Mouse (Mus musculus): ENCODE results near the gene Olfr1189. TPM values are rescaled to one million over a fixed set of nuclear protein-coding genes. Genes with fewer than 3 reads are reported as not detected.
"Not testable (repeated sequence)": the region's sequence is repeated elsewhere in the genome, so short reads cannot be mapped to it uniquely, and the experiment has no call there.

Gene Olfr1189
- not detected in 2 replicates for polyA plus RNA-seq (2016; fragmentation: Nextera tagmentation; extraction: Ambion mirVana)

DNA sequence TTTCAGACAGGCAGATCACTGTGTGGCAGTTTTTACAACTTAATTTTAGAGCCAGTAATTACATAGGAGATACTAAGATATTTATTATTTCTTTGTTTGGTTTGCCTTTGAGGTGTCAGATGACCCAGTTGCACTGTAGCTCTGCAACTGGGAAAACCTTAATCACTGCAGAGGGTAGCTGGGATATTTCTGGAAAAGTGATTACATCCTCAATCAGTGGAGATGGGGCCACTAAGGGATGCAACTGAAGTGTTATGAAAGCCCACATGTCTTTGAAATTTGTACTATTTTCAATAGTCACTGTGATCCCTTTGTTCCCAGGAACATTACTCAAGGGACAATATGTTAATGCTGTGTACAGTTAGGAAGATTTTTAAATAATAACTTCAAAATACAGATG is at the start of gene Olfr1189:
Olfr1189 (plus strand) TSS at position 301 of the 400 bp plus-strand sequence.
- no peaks in the 10 kb centered on the region for H3K9me3 ChIP-seq
- H3K27me3 ChIP-seq (ENCODE audit: poor library complexity, severe bottlenecking) = no peaks in the 10 kb centered on the region
- no peak within 1 kb of the TSS for H3K27ac ChIP-seq
- no peaks in the 10 kb centered on the region for H3K4me1 ChIP-seq
- no peak for DNase-seq (ENCODE audit: extremely low spot score, low spot score)
- H3K36me3 ChIP-seq (replicated peaks) = no peaks in the 10 kb centered on the region
- no peak within 1 kb of the TSS for H3K4me3 ChIP-seq

- WGBS = 86% methylated on average over 2 of the region's 2 CpGs
- H3K27ac ChIP-seq = no peak within 1 kb of the TSS
- H3K36me3 ChIP-seq (replicated peaks) = no peaks in the 10 kb centered on the region
- DNase-seq (ENCODE audit: extremely low spot score, low spot score) = no peak
- H3K27me3 ChIP-seq (ENCODE audit: poor library complexity, severe bottlenecking) = no peaks in the 10 kb centered on the region
- H3K9me3 ChIP-seq = no peaks in the 10 kb centered on the region
- no peaks in the 10 kb centered on the region for H3K4me1 ChIP-seq
- no peak within 1 kb of the TSS for H3K4me3 ChIP-seq
Measured at GRCm38 (mm10) chr2:88556635-88557034, 29.6 kb upstream of the Olfr1189 start, which contains the start of gene Olfr1188. Olfr1188 (plus strand) TSS chr2:88556935.

- not testable (repeated sequence) for H3K36me3 ChIP-seq (replicated peaks); DNase-seq (ENCODE audit: extremely low spot score, low spot score); H3K27me3 ChIP-seq (ENCODE audit: poor library complexity, severe bottlenecking); H3K4me1 ChIP-seq; H3K27ac ChIP-seq; H3K4me3 ChIP-seq; H3K9me3 ChIP-seq
- WGBS = 92% methylated on average over 12 of the region's 12 CpGs
Measured at GRCm38 (mm10) chr2:88572696-88573095, 13.6 kb upstream of the Olfr1189 start.

GRCm38 (mm10) chr2:88640242-88640641 is 54.0 kb downstream of the Olfr1189 start, which contains the start of gene Olfr1191-ps1:
Olfr1191-ps1 (plus strand) TSS chr2:88640542.
- not testable (repeated sequence) for H3K4me3 ChIP-seq; H3K27me3 ChIP-seq (ENCODE audit: poor library complexity, severe bottlenecking); DNase-seq (ENCODE audit: extremely low spot score, low spot score); H3K36me3 ChIP-seq (replicated peaks); H3K4me1 ChIP-seq; H3K9me3 ChIP-seq; H3K27ac ChIP-seq
- WGBS = 91% methylated on average over 1 of the region's 1 CpGs

Other genes starting within 250 kb of the Olfr1189 start
- not detected in 2 replicates for gene Olfr1176, start 249.7 kb upstream of the Olfr1189 start, polyA plus RNA-seq (2016; fragmentation: Nextera tagmentation; extraction: Ambion mirVana)
- gene Olfr1177-ps, start 240.0 kb upstream of the Olfr1189 start, polyA plus RNA-seq (2016; fragmentation: Nextera tagmentation; extraction: Ambion mirVana) = not detected in 2 replicates
- not detected in 2 replicates for gene Olfr1178, start 199.4 kb upstream of the Olfr1189 start, polyA plus RNA-seq (2016; fragmentation: Nextera tagmentation; extraction: Ambion mirVana)
- not detected in 2 replicates for gene Olfr1179, start 180.0 kb upstream of the Olfr1189 start, polyA plus RNA-seq (2016; fragmentation: Nextera tagmentation; extraction: Ambion mirVana)
- not detected in 2 replicates for gene Olfr1180, start 167.3 kb upstream of the Olfr1189 start, polyA plus RNA-seq (2016; fragmentation: Nextera tagmentation; extraction: Ambion mirVana)
- not detected in 2 replicates for gene Olfr1181, start 160.3 kb upstream of the Olfr1189 start, polyA plus RNA-seq (2016; fragmentation: Nextera tagmentation; extraction: Ambion mirVana)
- not detected in 2 replicates for gene Gm13757, start 137.3 kb upstream of the Olfr1189 start, polyA plus RNA-seq (2016; fragmentation: Nextera tagmentation; extraction: Ambion mirVana)
- gene Olfr1183, start 131.6 kb upstream of the Olfr1189 start, polyA plus RNA-seq (2016; fragmentation: Nextera tagmentation; extraction: Ambion mirVana) = not detected in 2 replicates
- not detected in 2 replicates for gene Olfr1184, start 102.9 kb upstream of the Olfr1189 start, polyA plus RNA-seq (2016; fragmentation: Nextera tagmentation; extraction: Ambion mirVana)
- not detected in 2 replicates for gene Olfr1185-ps1, start 93.1 kb upstream of the Olfr1189 start, polyA plus RNA-seq (2016; fragmentation: Nextera tagmentation; extraction: Ambion mirVana)
- not detected in 2 replicates for gene Olfr1186, start 67.9 kb upstream of the Olfr1189 start, polyA plus RNA-seq (2016; fragmentation: Nextera tagmentation; extraction: Ambion mirVana)
- gene Olfr1188, start 29.5 kb upstream of the Olfr1189 start, polyA plus RNA-seq (2016; fragmentation: Nextera tagmentation; extraction: Ambion mirVana) = not detected in 2 replicates
- not detected in 2 replicates for gene Olfr1191-ps1, start 54.1 kb downstream of the Olfr1189 start, polyA plus RNA-seq (2016; fragmentation: Nextera tagmentation; extraction: Ambion mirVana)
- not detected in 2 replicates for gene Olfr1192-ps1, start 62.1 kb downstream of the Olfr1189 start, polyA plus RNA-seq (2016; fragmentation: Nextera tagmentation; extraction: Ambion mirVana)
- not detected in 2 replicates for gene Olfr1193, start 89.2 kb downstream of the Olfr1189 start, polyA plus RNA-seq (2016; fragmentation: Nextera tagmentation; extraction: Ambion mirVana)
- gene Olfr1195, start 102.7 kb downstream of the Olfr1189 start, polyA plus RNA-seq (2016; fragmentation: Nextera tagmentation; extraction: Ambion mirVana) = not detected in 2 replicates
- gene Olfr1196, start 118.1 kb downstream of the Olfr1189 start, polyA plus RNA-seq (2016; fragmentation: Nextera tagmentation; extraction: Ambion mirVana) = not detected in 2 replicates
- gene Olfr1197, start 145.9 kb downstream of the Olfr1189 start, polyA plus RNA-seq (2016; fragmentation: Nextera tagmentation; extraction: Ambion mirVana) = not detected in 2 replicates
- not detected in 2 replicates for gene Olfr1198, start 164.9 kb downstream of the Olfr1189 start, polyA plus RNA-seq (2016; fragmentation: Nextera tagmentation; extraction: Ambion mirVana)
- not detected in 2 replicates for gene Olfr1199, start 174.0 kb downstream of the Olfr1189 start, polyA plus RNA-seq (2016; fragmentation: Nextera tagmentation; extraction: Ambion mirVana)
- not detected in 2 replicates for gene Olfr1200, start 184.0 kb downstream of the Olfr1189 start, polyA plus RNA-seq (2016; fragmentation: Nextera tagmentation; extraction: Ambion mirVana)
- gene Olfr1201, start 206.6 kb downstream of the Olfr1189 start, polyA plus RNA-seq (2016; fragmentation: Nextera tagmentation; extraction: Ambion mirVana) = not detected in 2 replicates
- gene Olfr1202, start 228.0 kb downstream of the Olfr1189 start, polyA plus RNA-seq (2016; fragmentation: Nextera tagmentation; extraction: Ambion mirVana) = 0.04 TPM in 1 of 2 replicates, not detected in the other
- gene Olfr1205, start 243.3 kb downstream of the Olfr1189 start, polyA plus RNA-seq (2016; fragmentation: Nextera tagmentation; extraction: Ambion mirVana) = not detected in 2 replicates